Mouse (Mus musculus) MEL-GATA-1-ER (cell line): ENCODE data around the gene Bola1.

Experiments
- DNase-seq: peaks from one replicate; pipeline ENCODE4 v3.0.0-alpha.2; 2012; ENCODE audit warnings: low read depth; ENCODE audit errors: extremely low read depth

The Bola1 gene

DNA sequence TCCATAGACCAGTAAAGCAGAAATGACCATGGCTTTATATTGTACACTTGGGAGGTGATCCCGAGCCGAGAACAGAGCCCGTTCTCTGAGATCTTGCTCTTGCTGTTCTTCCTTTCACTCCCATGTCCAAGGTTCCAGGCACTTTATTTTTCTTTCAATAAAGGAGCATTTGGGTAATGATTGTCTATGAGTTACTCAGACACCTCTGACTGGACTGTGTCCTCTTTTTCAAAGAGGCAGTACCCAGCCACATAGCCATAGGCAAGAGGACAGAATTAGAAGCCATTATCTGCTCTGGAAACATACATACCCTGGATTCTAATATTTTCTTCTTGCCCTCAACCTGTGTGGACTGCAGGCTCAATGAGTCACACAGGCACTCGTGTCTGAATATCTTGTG, 59.7 kb downstream of the Bola1 start:
- DNase-seq: no peak

DNA sequence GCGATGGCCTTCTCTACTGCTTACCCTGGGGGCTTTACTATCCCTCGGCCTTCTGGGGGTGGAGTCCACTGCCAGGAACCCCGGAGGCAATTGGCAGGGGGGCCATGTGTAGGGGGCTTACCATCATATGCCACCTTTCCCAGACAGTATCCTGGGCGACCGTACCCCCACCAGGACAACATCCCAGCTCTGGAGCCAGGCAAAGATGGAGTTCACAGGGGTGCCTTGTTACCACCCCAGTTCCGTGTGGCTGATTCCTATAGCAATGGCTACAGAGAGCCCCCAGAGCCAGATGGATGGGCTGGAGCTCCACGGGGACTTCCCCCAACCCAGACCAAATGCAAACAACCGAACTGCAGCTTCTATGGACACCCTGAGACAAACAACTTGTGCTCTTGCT, 64.0 kb downstream of the Bola1 start:
- no peak for DNase-seq

DNA sequence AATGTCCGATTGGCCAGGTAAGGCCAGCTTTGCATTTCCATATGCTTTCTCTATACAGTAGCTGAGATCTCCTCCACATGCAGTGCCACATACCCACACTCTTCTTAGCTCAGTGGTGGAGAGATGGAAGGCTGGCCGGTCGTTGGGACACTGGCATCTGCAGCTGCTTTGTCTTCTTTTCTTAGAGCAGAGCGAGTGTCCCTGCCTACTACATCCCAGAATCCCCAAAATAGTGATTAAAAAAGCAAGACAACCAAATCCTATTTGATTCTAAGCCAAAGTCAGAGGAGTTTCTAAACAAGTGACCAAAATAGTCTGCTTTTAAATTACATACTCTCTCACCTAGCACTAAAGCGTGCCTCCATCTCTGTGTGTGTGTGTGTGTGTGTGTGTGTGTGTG, 66.9 kb downstream of the Bola1 start:
- no peak for DNase-seq

DNA sequence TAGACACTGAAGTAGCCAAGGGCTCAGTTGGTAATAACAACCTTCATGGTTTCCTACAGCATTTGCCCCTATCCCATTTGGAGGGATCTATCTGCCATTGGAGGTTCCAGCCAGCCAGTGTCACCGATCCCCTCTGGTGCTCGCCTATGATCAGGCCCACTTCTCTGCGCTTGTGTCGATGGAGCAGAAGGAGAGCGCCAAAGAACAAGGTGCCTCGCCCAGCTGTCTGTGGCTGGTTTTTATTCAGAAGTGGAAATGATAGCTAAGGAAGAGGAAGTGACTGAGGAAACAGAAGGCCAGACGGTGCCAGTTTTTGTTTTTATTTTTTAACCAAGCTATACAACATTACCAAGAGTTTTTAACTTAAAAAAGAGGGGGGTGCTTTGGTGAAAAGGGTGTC, 67.7 kb downstream of the Bola1 start:
- DNase-seq: peak; percentile 39

DNA sequence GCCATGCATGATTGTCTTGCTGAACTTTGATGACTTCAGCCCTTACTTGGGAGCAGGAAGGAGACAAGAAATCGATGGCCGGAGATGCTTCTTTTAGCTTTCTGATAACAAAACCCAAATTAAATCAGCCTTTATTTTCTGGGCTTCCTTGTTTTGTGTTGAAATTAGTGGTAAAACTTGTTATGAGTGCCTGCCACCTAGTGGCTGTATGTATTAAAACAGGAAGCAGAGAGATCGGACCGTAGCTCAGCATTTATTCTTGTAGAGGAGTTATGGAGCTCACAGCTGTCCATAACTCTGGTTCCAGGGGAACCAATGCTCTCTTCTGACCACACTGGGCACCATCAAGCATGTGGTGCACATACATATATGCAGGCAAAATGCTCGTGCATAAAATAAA, 71.6 kb downstream of the Bola1 start:
- peak; percentile 90 for DNase-seq
